Mouse (Mus musculus) bone marrow macrophage, adult 2 months (primary cell): Measurements from ENCODE around the gene Tia1.

Experiments
- CTCF ChIP-seq: IDR thresholded peaks from 2 replicates; pipeline ENCODE4 v1.5.1; 2012; ENCODE audit warnings: low read depth, mild to moderate bottlenecking, low read length, moderate library complexity
- POLR2A ChIP-seq: IDR thresholded peaks from 2 replicates; pipeline ENCODE4 v1.6.1; 2012; ENCODE audit warnings: mild to moderate bottlenecking, low read depth, low read length, borderline replicate concordance

DNA sequence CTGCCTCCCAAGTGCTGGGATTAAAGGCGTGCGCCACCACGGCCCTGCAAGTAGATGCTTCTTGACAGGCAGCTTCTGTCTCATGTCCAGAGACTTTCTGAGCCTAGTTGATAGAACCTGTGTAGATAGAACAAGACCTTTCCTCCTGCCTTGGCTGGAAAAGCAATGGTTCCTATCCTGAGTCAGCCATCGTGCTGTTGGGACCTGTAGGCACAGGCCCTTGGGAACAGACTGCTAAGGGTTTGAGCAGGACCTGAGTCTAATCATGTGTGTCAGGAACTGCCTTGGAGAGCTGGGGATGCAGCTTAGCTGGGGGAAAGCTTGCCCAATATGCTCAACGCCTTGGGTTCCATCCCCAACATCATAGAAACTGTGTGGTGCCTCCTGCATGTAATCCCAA lies 70.1 kb downstream of the Tia1 start:
- TF ChIP-seq POLR2A, result no peak
- TF ChIP-seq CTCF, result no peak
